Mouse (Mus musculus) kidney, postnatal 4 days (tissue): Measurements from ENCODE around the gene Mcl1.
"Not testable (repeated sequence)": the region's sequence is repeated elsewhere in the genome, so short reads cannot be mapped to it uniquely, and the experiment has no call there.

ENCODE experiments used
- DNase-seq, 2 experiments: peaks; one replicate each; pipeline ENCODE4 v3.0.0; 2021; ENCODE audit warnings: mixed read lengths in 2 of 2

Mcl1 gene

GRCm38 (mm10) chr3:95658236-95658867, at the start of gene Mcl1:
Gene Mcl1, plus strand, starts transcription at chr3:95658788.
- DNase-seq: peak; percentile 96 to 98

- no peak for DNase-seq
Measured at GRCm38 (mm10) chr3:95609195-95609594, 49.4 kb upstream of the Mcl1 start.

GRCm38 (mm10) chr3:95613996-95614395, 44.6 kb upstream of the Mcl1 start:
- DNase-seq: no peak

- no peak for DNase-seq
Measured at GRCm38 (mm10) chr3:95618511-95618910, 40.1 kb upstream of the Mcl1 start.

- DNase-seq: no peak
Measured at GRCm38 (mm10) chr3:95621241-95621640, 37.3 kb upstream of the Mcl1 start.

- DNase-seq: not testable (repeated sequence)
Measured at GRCm38 (mm10) chr3:95622421-95622820, 36.2 kb upstream of the Mcl1 start.

GRCm38 (mm10) chr3:95623551-95623950, 35.0 kb upstream of the Mcl1 start:
- DNase-seq: no peak

- DNase-seq: not testable (repeated sequence)
Measured at GRCm38 (mm10) chr3:95623991-95624515, 34.5 kb upstream of the Mcl1 start.

- DNase-seq: peak; percentile 96 to 98
Measured at GRCm38 (mm10) chr3:95624628-95625503, 33.7 kb upstream of the Mcl1 start, which contains the start of gene Ensa. Gene Ensa, plus strand, starts transcription at chr3:95624993.

- DNase-seq: no peak
Measured at GRCm38 (mm10) chr3:95627763-95628162, 30.8 kb upstream of the Mcl1 start.

- DNase-seq: no peak
Measured at GRCm38 (mm10) chr3:95629755-95630154, 28.8 kb upstream of the Mcl1 start.

GRCm38 (mm10) chr3:95630856-95631255, 27.7 kb upstream of the Mcl1 start:
- no peak for DNase-seq

GRCm38 (mm10) chr3:95631304-95631703, 27.3 kb upstream of the Mcl1 start:
- DNase-seq: no peak

GRCm38 (mm10) chr3:95632648-95633588, 25.7 kb upstream of the Mcl1 start:
- no peak for DNase-seq

GRCm38 (mm10) chr3:95635636-95636035, 23.0 kb upstream of the Mcl1 start:
- peak in 1 of 2 experiments; percentile 36 for DNase-seq

- DNase-seq: no peak
Measured at GRCm38 (mm10) chr3:95636072-95636471, 22.5 kb upstream of the Mcl1 start.

GRCm38 (mm10) chr3:95639694-95640093, 18.9 kb upstream of the Mcl1 start:
- DNase-seq: no peak

- DNase-seq: no peak
Measured at GRCm38 (mm10) chr3:95643097-95643496, 15.5 kb upstream of the Mcl1 start.

GRCm38 (mm10) chr3:95645313-95646235, 13.0 kb upstream of the Mcl1 start:
- DNase-seq: peak; percentile 43 to 59

- no peak for DNase-seq
Measured at GRCm38 (mm10) chr3:95648016-95648415, 10.6 kb upstream of the Mcl1 start.

GRCm38 (mm10) chr3:95650276-95651032, 8.1 kb upstream of the Mcl1 start:
- DNase-seq: no peak
